Mouse (Mus musculus) midbrain, embryonic 13.5 days (tissue): ENCODE data around the gene Olfr593. TPM values are rescaled to one million over a fixed set of nuclear protein-coding genes. Genes with fewer than 3 reads are reported as not detected.
"Not testable (repeated sequence)": the region's sequence is repeated elsewhere in the genome, so short reads cannot be mapped to it uniquely, and the experiment has no call there.

Experiments
- ATAC-seq: fragments of 200-750 bp; cut with Nextera tagmentation; 2 replicates; pipeline ENCODE4 v1.8.0; 2017; ENCODE audit warnings: mild to moderate bottlenecking, moderate TSS enrichment, moderate library complexity
- H3K27ac ChIP-seq: fragments of 300-500 bp; sonication (generic); 2 replicates; pipeline ENCODE4 v1.5.1; 2015; ENCODE audit warnings: inconsistent platforms, mild to moderate bottlenecking, moderate library complexity
- H3K27me3 ChIP-seq: fragments of 300-500 bp; sonication (generic); 2 replicates; pipeline ENCODE4 v1.6.1; 2015; ENCODE audit warnings: mild to moderate bottlenecking, inconsistent platforms
- H3K36me3 ChIP-seq: fragments of 300-500 bp; sonication (generic); 2 replicates; pipeline ENCODE4 v1.6.1; 2015; ENCODE audit warnings: mild to moderate bottlenecking, inconsistent platforms
- H3K4me1 ChIP-seq: fragments of 300-500 bp; sonication (generic); replicated peaks from 2 replicates; pipeline ENCODE4 v1.6.1; 2015; ENCODE audit warnings: inconsistent platforms
- H3K4me2 ChIP-seq: fragments of 300-500 bp; sonication (generic); replicated peaks from 2 replicates; pipeline ENCODE4 v1.6.1; 2015; ENCODE audit warnings: moderate library complexity, mild to moderate bottlenecking, inconsistent platforms
- H3K4me3 ChIP-seq: fragments of 300-500 bp; sonication (generic); replicated peaks from 2 replicates; pipeline ENCODE4 v1.5.1; 2015; ENCODE audit warnings: mild to moderate bottlenecking, inconsistent platforms
- H3K9ac ChIP-seq: fragments of 300-500 bp; sonication (generic); replicated peaks from 2 replicates; pipeline ENCODE4 v1.6.1; 2015; ENCODE audit warnings: mild to moderate bottlenecking, inconsistent platforms
- H3K9me3 ChIP-seq: fragments of 300-500 bp; sonication (generic); 2 replicates; pipeline ENCODE4 v1.6.1; 2016; ENCODE audit warnings: mild to moderate bottlenecking, inconsistent platforms
- WGBS: fragments of 180-500 bp; shearing (Covaris S2); methylation state at CpG from one replicate; pipeline ENCODE4 v1.1.7; 2015; 5-methylcytosine and 5-hydroxymethylcytosine counted together
- microRNA-seq: library from miRNA; unstranded; fragments of <30 nt; microRNA quantifications from one replicate; pipeline ENCODE4, GENCODE M21; 2016
- polyA plus RNA-seq: library from polyadenylated mRNA; unstranded; fragments of >200 nt; fragmentation: Nextera tagmentation; extraction: Ambion mirVana; gene quantifications from 2 replicates; pipeline ENCODE4 v1.2.1, GENCODE M21; 2015

The Olfr593 gene
- polyA plus RNA-seq = not detected in 2 replicates

- WGBS = 69% methylated on average over 1 of the region's 1 CpGs
- no peaks in the 10 kb centered on the region for H3K27me3 ChIP-seq
- ATAC-seq = no peak
Observed at GRCm38 (mm10) chr7:103211562-103211961, at the start of gene Olfr593. TSS of gene Olfr593 (plus strand) at chr7:103211862.

DNA sequence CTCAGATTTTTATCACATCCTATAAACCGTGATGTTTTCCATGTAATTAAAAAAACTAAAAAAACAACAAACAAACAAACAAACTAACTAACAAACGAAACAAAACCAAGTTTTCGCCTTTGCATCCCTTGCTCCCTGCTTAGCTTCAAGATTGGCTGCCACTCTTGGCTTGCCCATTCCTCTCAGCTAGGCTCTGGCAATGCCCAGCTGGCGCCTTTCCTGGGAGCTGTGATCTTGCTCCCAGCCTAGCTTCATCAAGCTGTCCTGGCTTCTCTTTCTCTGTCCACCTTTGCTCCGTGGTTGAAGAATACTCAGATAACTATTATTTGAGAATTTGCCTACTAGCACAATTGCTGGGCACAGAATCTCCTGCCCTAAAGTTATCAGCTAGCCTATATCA lies 42.0 kb upstream of the Olfr593 start:
- Histone ChIP-seq H3K4me1 (no peaks in the 10 kb centered on the region), H3K4me2 (no peak overlapping the region), H3K27me3 (no peaks in the 10 kb centered on the region), H3K4me3 (no peak overlapping the region), H3K9ac (no peak overlapping the region), H3K27ac (no peak overlapping the region), H3K9me3 (no peaks in the 10 kb centered on the region), H3K36me3 (no peaks in the 10 kb centered on the region)
- 83% methylated on average over 5 of the region's 5 CpGs for WGBS
- no peak for ATAC-seq

More at GRCm38 (mm10) chr7:103211562-103211961, at the start of gene Olfr593:
- no peak within 1 kb of the TSS for H3K9ac ChIP-seq
- H3K9me3 ChIP-seq = no peaks in the 10 kb centered on the region
- no peaks in the 10 kb centered on the region for H3K36me3 ChIP-seq
- no peak within 1 kb of the TSS for H3K4me2 ChIP-seq
- no peak within 1 kb of the TSS for H3K27ac ChIP-seq
- H3K4me1 ChIP-seq = no peaks in the 10 kb centered on the region
- H3K4me3 ChIP-seq = no peak within 1 kb of the TSS

DNA sequence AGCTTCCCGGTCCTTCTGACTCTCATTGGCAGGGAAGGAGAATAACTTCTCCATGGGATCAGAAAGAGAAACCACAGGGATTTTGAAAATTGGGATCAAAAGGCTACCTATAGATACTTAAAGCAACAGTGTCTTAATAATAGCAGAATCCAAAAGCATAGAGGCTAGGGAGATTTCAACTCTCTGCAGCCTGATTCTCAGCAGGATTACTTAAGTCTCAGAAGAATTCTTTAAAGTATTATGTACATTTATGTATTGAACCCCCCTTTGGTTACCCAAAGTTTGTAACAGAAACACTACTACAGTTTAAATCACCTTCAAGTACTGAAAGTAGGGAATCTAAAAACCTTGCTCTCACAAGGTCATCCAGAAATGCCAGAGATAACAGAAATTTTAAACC lies 33.4 kb upstream of the Olfr593 start, which contains the start of gene Olfr591:
Gene Olfr591, minus strand, starts transcription at position 101 of the 400 bp plus-strand sequence.
- Histone ChIP-seq H3K36me3 (no peaks in the 10 kb centered on the region), H3K9me3 (peaks cover 10% of the 10 kb centered on the region; the same call in 1 of the 2 replicates), H3K27me3 (no peaks in the 10 kb centered on the region), H3K4me3 (no peak within 1 kb of the TSS), H3K9ac (no peak within 1 kb of the TSS), H3K4me2 (no peak within 1 kb of the TSS), H3K4me1 (no peaks in the 10 kb centered on the region), H3K27ac (no peak within 1 kb of the TSS)
- no peak for ATAC-seq
- WGBS = 81% methylated on average over 1 of the region's 1 CpGs

- ATAC-seq, H3K9ac ChIP-seq: not testable (repeated sequence)
- WGBS = 78% methylated on average over 1 of the region's 1 CpGs
Observed at GRCm38 (mm10) chr7:103184503-103184902, 27.2 kb upstream of the Olfr593 start, which contains the start of gene Olfr592. TSS of gene Olfr592 (plus strand) at chr7:103184803.

DNA sequence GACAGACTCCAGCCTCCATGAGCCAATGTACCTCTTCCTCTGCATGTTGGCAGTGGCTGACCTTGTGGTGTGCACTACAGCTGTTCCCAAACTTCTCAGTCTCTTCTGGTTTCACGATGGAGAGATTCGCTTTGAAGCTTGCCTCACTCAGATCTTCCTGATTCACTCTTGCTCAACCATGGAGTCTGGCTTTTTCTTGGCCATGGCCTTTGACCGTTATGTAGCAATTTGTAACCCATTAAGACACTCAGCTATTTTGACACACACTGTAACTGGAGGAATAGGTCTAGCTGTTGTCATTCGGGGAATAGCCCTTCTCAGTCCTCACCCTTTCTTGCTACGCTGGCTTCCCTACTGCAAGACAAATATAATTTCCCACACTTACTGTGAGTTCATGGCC lies 388 bp downstream of the Olfr593 start:
- not testable (repeated sequence) for H3K9me3 ChIP-seq, ATAC-seq, H3K4me2 ChIP-seq, H3K4me3 ChIP-seq, H3K27ac ChIP-seq, H3K4me1 ChIP-seq, H3K36me3 ChIP-seq, H3K9ac ChIP-seq, H3K27me3 ChIP-seq
- 91% methylated on average over 5 of the region's 5 CpGs for WGBS

More at GRCm38 (mm10) chr7:103184503-103184902, 27.2 kb upstream of the Olfr593 start, which contains the start of gene Olfr592:
- H3K4me3 ChIP-seq, H3K9me3 ChIP-seq, H3K27ac ChIP-seq, H3K4me2 ChIP-seq, H3K4me1 ChIP-seq, H3K27me3 ChIP-seq, H3K36me3 ChIP-seq: not testable (repeated sequence)

- Histone ChIP-seq H3K27ac (no peak within 1 kb of the TSS), H3K4me1 (no peaks in the 10 kb centered on the region), H3K9me3 (no peaks in the 10 kb centered on the region), H3K4me2 (no peak within 1 kb of the TSS), H3K9ac (no peak within 1 kb of the TSS), H3K36me3 (no peaks in the 10 kb centered on the region), H3K4me3 (no peak within 1 kb of the TSS), H3K27me3 (no peaks in the 10 kb centered on the region)
- no peak for ATAC-seq
Observed at GRCm38 (mm10) chr7:103216696-103217095, 5.0 kb downstream of the Olfr593 start, which contains the start of gene Olfr594. TSS of gene Olfr594 (plus strand) at chr7:103216996.

DNA sequence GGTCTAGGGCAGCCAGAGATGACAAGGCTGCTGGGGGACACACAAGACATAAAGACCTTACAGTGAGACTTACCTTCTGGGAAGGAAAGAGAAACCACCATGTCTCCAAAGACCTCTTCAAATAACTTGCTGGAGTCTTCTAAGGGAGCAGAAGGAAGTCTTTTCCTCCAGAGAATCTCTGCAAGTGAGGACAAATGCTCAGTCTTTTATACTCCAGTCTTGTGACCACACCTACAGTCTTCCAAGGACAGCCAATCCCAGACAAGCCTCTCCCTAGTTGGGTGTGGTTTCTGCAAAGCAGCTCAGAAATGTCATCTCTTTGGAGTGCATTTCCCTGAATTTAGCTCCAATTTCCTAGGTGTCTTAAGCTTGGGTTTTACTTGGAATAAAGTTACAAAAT lies 40.7 kb downstream of the Olfr593 start, which contains the start of gene Usp17ld:
Gene Usp17ld, minus strand, starts transcription at position 101 of the 400 bp plus-strand sequence.
- H3K27ac ChIP-seq, ATAC-seq, H3K9ac ChIP-seq, H3K36me3 ChIP-seq, H3K4me2 ChIP-seq, H3K4me3 ChIP-seq, H3K9me3 ChIP-seq, H3K4me1 ChIP-seq, H3K27me3 ChIP-seq: not testable (repeated sequence)

Small RNA genes within 50 kb of the gene (microRNA-seq; reads per million reads assigned to microRNA genes)
- gene Gm25171 = not detected

Other genes with a start within 250 kb of the Olfr593 start
- not detected in 2 replicates for gene Olfr576, start 249.2 kb upstream of the Olfr593 start, polyA plus RNA-seq
- gene Olfr577, start 235.9 kb upstream of the Olfr593 start, polyA plus RNA-seq = not detected in 2 replicates
- gene Olfr578, start 222.5 kb upstream of the Olfr593 start, polyA plus RNA-seq = not detected in 2 replicates
- gene Olfr582, start 173.8 kb upstream of the Olfr593 start, polyA plus RNA-seq = not detected in 2 replicates
- not detected in 2 replicates for gene Olfr583, start 160.6 kb upstream of the Olfr593 start, polyA plus RNA-seq
- gene Olfr584, start 130.0 kb upstream of the Olfr593 start, polyA plus RNA-seq = not detected in 2 replicates
- gene Olfr585, start 114.1 kb upstream of the Olfr593 start, polyA plus RNA-seq = not detected in 2 replicates
- not detected in 2 replicates for gene Olfr586, start 86.2 kb upstream of the Olfr593 start, polyA plus RNA-seq
- gene Olfr588-ps1, start 71.0 kb upstream of the Olfr593 start, polyA plus RNA-seq = not detected in 2 replicates
- gene Olfr589, start 55.5 kb upstream of the Olfr593 start, polyA plus RNA-seq = not detected in 2 replicates
- not detected in 2 replicates for gene Olfr591, start 33.5 kb upstream of the Olfr593 start, polyA plus RNA-seq
- gene Olfr592, start 27.1 kb upstream of the Olfr593 start, polyA plus RNA-seq = not detected in 2 replicates
- not detected in 2 replicates for gene Olfr594, start 5.1 kb downstream of the Olfr593 start, polyA plus RNA-seq
- gene Usp17ld, start 40.6 kb downstream of the Olfr593 start, polyA plus RNA-seq = not detected in 2 replicates
- gene Olfr596, start 93.8 kb downstream of the Olfr593 start, polyA plus RNA-seq = not detected in 2 replicates
- gene Olfr597, start 104.5 kb downstream of the Olfr593 start, polyA plus RNA-seq = not detected in 2 replicates
- not detected in 2 replicates for gene Olfr598, start 111.7 kb downstream of the Olfr593 start, polyA plus RNA-seq
- not detected in 2 replicates for gene Olfr599, start 124.1 kb downstream of the Olfr593 start, polyA plus RNA-seq
- gene Olfr600, start 137.8 kb downstream of the Olfr593 start, polyA plus RNA-seq = not detected in 2 replicates
- gene Olfr601, start 150.8 kb downstream of the Olfr593 start, polyA plus RNA-seq = not detected in 2 replicates
- not detected in 2 replicates for gene Olfr603, start 174.3 kb downstream of the Olfr593 start, polyA plus RNA-seq
- gene Usp17lc, start 203.2 kb downstream of the Olfr593 start, polyA plus RNA-seq = not detected in 2 replicates
- not detected in 2 replicates for gene Olfr605, start 233.6 kb downstream of the Olfr593 start, polyA plus RNA-seq
- not detected in 2 replicates for gene Olfr606, start 237.2 kb downstream of the Olfr593 start, polyA plus RNA-seq